Mouse (Mus musculus) brown adipose tissue, adult 24 weeks (tissue): ENCODE data around the gene Anxa5. TPM values are rescaled to one million over a fixed set of nuclear protein-coding genes. Genes with fewer than 3 reads are reported as not detected.

ENCODE experiments used
- H3K27ac ChIP-seq: fragments of 200-500 bp; replicated peaks from 2 replicates; pipeline ENCODE4 v1.5.1; 2012; ENCODE audit warnings: low read depth, mild to moderate bottlenecking, low read length
- H3K4me1 ChIP-seq: fragments of 200-500 bp; 2 replicates; pipeline ENCODE4 v1.6.1; 2012; ENCODE audit warnings: low read length, mixed read lengths; ENCODE audit not compliant: control insufficient read depth, insufficient read depth, insufficient read length
- H3K4me3 ChIP-seq: fragments of 200-500 bp; 2 replicates; pipeline ENCODE4 v1.5.1; 2012; ENCODE audit warnings: low read depth, mild to moderate bottlenecking, low read length, moderate library complexity; ENCODE audit not compliant: insufficient read depth
- polyA plus RNA-seq: library from polyadenylated mRNA; stranded (reverse); fragments of >200 nt; gene quantifications from 2 replicates; pipeline ENCODE4 v1.2.4, GENCODE M21; 2012; ENCODE audit not compliant: missing spikeins, insufficient read depth, insufficient read length

Anxa5 gene
- polyA plus RNA-seq, 1 experiment = 597 TPM

DNA sequence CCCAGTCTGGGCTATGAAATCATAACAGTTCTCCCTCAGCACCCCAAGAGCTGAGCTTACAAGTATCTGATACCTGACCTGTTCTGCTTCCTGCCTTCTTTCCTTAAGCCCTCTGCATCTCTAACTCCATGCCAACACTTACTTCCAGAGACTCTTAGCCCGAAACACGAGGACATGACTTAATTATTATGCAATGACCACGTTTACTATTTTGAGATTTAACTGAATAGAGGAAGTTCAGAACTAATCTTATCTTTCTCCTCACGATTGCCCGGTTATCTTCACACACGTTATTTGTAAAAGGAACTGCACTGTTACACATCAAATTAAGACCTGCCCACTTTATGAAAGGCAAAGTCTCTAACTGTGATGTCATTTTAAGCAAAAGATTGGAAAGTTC is 28.8 kb downstream of the Anxa5 start:
- H3K27ac ChIP-seq = no peak overlapping the region
- H3K4me1 ChIP-seq = peaks cover 4% of the 10 kb centered on the region; the same call in 1 of the 2 replicates
- H3K4me3 ChIP-seq = no peak overlapping the region

DNA sequence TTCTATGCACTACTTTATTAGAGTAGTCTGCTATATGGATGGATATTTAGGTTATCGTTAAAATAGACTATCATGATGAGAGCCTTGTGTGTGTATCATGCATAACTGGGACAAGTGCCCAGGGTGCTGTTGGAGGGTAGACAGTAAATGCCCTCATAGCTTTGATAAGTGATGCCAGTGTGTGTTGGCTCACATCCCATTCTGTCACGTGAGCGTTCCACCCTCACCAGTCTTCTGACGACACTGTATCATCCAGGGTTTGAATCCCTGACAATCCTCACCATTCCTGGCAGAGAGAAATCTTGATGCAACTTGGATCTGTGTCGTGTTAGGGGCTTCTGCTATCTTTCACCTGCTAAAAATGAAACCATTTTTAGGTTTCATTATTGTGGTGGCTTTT is 29.2 kb downstream of the Anxa5 start:
- peaks cover 4% of the 10 kb centered on the region; the same call in 1 of the 2 replicates for H3K4me1 ChIP-seq
- H3K4me3 ChIP-seq = no peak overlapping the region
- no peak overlapping the region; the same call in 1 of the 2 replicates for H3K27ac ChIP-seq

DNA sequence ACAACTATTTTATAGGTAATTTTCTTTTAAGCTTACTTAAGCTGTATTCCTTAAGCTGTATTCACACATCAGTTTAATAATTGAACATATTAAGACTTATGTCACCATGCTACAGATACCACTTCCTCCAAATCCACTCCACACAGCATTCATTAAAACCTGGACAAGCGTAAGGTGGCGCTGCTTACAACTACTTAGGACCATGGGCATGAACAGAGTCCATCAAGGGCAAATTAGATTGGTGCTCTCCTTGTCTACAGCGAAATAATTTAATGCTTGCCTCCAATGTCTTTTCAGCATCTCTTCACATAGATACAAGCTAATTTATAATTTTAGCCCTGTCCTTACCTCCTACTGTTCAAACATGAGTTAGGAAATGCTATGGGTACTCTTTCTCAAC is 29.7 kb downstream of the Anxa5 start:
- H3K4me3 ChIP-seq = no peak overlapping the region
- H3K27ac ChIP-seq = no peak overlapping the region
- H3K4me1 ChIP-seq = peaks cover 4% of the 10 kb centered on the region; the same call in 1 of the 2 replicates

DNA sequence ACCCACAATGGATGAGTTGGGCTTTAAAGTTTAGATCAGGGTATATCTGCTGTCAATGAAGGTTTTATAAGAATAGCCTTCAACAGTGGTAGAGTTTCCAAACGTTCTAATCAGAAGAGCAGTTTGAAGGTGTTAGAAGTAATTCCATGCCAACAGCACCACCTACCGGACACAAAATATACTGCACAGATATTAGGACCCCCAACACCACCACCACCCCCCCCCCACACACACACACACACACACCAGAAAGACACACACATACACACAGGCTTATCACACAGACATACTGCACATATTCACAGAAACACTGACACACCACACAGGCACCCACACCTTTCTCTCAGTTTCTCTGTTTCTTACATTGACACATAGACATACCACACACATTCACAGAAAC is 33.3 kb downstream of the Anxa5 start:
- no peaks in the 10 kb centered on the region for H3K4me1 ChIP-seq

DNA sequence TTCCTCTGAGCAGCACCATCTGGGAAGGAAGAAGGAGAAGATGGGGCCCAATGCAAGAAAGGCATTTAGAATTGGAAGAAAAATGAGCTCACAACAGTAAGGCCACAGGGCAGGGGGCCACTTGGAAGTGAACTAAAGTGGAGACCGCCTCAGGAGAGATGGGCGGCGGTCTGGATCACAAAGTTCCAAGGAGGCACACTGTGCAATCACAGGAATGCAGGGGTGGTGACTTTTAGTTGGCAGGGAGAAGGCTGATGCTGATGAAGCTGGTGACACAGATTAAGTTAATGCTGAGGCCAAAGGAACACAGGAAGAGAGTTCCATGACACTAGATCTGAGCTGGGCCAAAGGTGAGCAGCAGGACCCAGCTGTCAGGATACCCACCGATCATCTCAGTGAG is 35.4 kb downstream of the Anxa5 start:
- Histone ChIP-seq H3K4me3 (no peak overlapping the region), H3K27ac (no peak overlapping the region), H3K4me1 (no peaks in the 10 kb centered on the region)

More for the DNA sequence above, 33.3 kb downstream of the Anxa5 start:
- Histone ChIP-seq H3K27ac (no peak overlapping the region), H3K4me3 (no peak overlapping the region)

DNA sequence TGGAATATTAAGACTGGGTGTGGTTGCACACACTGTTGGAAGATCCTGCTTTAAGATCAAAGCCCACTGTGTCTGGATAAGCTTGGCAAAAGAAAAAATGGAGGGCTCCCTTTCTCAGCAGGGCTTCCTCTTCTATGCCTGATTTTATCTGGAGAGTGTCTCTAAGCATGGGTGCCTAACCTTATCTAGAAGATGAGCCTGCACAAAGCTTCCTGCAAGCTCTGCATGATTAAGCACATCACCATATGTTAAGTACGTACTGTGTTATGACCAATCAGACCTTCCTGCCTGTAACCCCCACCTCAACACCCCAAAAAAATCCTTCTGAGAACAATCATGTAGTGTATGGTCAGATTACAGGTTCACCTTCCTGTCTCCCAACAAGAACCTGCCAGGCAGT is 45.3 kb downstream of the Anxa5 start:
- Histone ChIP-seq H3K4me1 (peaks cover 2% of the 10 kb centered on the region; the same call in 1 of the 2 replicates), H3K27ac (no peak overlapping the region), H3K4me3 (no peak overlapping the region)

DNA sequence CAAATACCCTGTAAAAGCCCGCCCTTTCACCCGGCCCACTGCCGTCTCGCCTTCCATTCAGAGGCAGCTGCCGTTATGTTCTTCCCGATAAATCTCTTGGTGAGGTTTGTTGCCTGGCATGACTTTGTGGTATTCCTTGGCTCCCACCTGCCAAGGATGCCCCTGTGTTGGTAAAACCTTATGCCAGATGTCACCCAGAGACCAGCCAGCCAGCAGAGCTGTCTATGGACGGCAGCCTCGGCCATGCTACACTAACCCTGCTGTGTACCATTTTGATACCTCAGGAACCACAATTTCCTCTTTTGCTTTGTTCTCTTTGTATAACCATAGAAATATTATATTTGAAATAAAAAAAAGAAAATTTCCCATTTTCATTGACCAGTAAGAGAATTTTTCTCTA is 48.3 kb downstream of the Anxa5 start:
- H3K4me3 ChIP-seq = no peak overlapping the region
- H3K4me1 ChIP-seq = no peaks in the 10 kb centered on the region
- H3K27ac ChIP-seq = no peak overlapping the region

DNA sequence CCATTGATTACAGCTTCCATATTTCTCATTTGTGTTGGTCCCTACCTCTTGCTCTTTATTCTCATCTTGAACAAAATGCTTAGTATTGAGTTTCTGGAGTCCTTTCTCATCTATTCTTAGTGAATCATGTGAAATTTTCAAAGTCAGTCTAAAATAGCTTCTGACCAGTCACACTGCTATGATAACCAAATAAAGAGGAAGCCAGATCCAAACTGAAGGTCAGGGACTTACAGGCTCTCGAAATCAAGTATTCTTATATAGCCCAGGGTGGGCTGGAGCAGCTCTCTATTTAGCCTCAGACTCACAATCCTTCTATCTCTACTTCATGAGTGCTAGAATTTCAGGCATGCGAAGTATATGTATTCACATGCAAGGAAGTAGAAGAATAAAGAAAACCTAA is 66.2 kb downstream of the Anxa5 start:
- Histone ChIP-seq H3K27ac (no peak overlapping the region), H3K4me1 (no peaks in the 10 kb centered on the region), H3K4me3 (no peak overlapping the region)

DNA sequence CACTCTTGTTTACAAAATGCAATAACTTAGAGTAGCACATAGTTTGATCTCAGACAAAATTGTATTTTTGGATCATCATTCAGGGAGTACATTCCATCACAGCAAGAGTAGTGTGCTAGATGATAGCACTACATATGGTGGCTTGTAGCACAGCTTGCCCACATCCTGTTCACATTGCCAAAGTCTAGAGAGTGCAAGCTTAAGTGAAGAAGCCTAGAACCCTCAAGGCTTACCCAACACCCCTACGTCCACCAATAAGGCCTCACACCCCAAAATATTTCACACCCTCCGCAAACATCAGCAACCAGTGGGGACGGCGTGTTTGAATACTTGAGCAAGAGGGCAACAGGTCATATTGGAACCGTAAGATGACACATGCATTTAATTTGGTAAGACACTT is 68.7 kb downstream of the Anxa5 start:
- H3K4me1 ChIP-seq = no peaks in the 10 kb centered on the region
- H3K27ac ChIP-seq = no peak overlapping the region
- H3K4me3 ChIP-seq = no peak overlapping the region

DNA sequence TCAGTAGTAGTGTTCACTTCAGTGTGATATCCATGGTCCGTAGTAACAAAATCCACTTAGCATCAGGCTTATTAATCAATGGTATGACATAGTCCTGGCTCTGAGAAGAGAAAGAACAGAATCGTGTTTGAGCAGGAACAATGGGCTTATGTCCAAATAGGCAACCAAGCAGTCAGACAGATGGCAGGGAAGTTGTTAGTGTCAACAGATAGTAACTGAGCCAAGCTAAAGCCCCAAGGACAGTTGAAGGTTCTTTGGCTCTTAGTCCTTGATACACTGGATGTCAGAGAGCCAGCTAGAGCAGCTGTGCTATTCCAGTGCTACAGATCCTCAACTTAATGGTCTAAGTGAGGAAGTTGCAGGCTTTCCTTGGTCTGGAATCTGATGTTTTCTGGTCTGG is 69.4 kb downstream of the Anxa5 start:
- H3K4me1 ChIP-seq = no peaks in the 10 kb centered on the region
- H3K27ac ChIP-seq = no peak overlapping the region

DNA sequence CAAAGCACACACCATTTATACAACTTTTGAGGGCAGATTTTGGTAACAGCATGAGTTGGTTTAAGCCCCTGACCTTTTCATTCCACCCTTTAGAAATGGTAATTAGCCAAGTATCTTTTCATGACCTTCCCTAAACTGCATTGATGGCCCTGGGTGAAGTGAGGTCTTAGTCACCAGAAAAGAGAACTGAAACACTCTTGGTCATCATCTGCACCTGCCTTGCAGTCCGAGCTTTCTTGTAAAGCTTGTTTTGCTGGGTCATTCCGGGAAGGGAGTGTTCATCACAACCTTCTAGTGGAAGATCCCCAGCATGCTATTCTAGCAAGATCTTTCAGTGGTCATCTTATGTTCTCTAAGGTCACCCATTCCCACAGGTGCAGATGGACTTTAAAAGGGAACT is 73.8 kb downstream of the Anxa5 start:
- H3K27ac ChIP-seq = no peak overlapping the region
- no peak overlapping the region for H3K4me3 ChIP-seq
- H3K4me1 ChIP-seq = no peaks in the 10 kb centered on the region

More for the DNA sequence above, 69.4 kb downstream of the Anxa5 start:
- H3K4me3 ChIP-seq = no peak overlapping the region

DNA sequence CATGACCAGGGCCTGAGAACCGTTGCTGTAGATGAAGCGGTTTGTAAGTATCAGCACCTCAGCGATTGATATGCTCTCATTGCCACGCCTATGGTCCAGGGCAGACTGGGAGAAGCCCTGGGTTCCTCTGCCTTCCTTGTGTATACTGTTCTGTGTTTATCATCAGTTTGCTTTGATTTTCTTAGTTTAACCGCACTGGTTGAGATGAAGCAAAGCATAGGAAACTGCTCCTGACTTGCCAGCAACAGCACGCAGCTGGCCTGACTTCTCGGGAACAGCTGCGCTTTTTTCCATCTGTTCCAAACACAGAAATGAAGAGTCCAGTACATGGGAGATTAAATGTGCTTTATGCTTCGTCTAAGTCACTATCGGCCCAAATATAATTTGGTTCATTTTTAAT is 75.0 kb downstream of the Anxa5 start:
- Histone ChIP-seq H3K27ac (no peak overlapping the region), H3K4me1 (no peaks in the 10 kb centered on the region), H3K4me3 (no peak overlapping the region)

Other genes with a start within 250 kb of the Anxa5 start
- gene 1810062G17Rik, start within 50 bp of the Anxa5 start, polyA plus RNA-seq = 2.1 and 3.8 TPM in 2 replicates
- not detected in 2 replicates for gene Gm11549, start 45.9 kb upstream of the Anxa5 start, polyA plus RNA-seq
- gene Exosc9, start 76.7 kb upstream of the Anxa5 start, polyA plus RNA-seq = 27.0 and 31.0 TPM in 2 replicates
- 0.79 TPM in 1 of 2 replicates, not detected in the other for gene Ccna2, start 96.3 kb upstream of the Anxa5 start, polyA plus RNA-seq
- gene Bbs7, start 137.6 kb upstream of the Anxa5 start, polyA plus RNA-seq = 2.6 and 3.8 TPM in 2 replicates
- 0.87 and 2.6 TPM in 2 replicates for gene Trpc3, start 214.3 kb upstream of the Anxa5 start, polyA plus RNA-seq